ENCODE assay signal across 8 mouse cellular contexts in the genomic region with DNA sequence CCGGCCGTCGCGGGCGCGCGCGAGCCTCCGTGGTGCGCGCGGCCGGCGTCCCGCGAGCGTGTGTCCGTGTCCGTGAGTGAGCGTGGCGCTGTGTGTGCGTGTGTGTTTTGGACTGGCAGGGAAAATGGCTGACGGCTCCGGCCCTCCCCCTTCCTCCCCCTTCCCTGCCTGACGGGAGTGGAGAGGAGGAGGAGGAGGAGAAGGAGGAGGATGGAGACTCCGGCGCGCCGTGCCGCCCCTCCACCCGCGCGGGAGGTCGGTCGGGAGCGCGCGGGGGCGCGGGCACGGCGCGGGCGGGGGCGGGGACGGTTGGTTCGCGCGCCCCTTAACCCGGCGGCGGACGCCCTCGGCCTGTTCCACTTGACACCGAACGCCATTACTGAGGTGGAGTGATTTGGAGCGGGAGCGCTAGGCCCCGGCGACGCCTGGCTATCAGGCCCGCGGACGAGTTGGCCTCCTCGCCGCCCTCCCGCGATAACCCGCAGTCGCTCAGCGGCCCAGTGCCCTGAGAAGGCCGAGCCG. TPM values are rescaled to one million over a fixed set of nuclear protein-coding genes. Genes with fewer than 3 reads are reported as not detected.
DNase-seq lines count a peak whose midpoint lies in the region; ATAC-seq and TF ChIP-seq lines count a peak whose summit lies in the region.

No protein-coding gene starts in this region.

- peak overlapping the region; percentile 60 for H3K4me2 ChIP-seq in hindbrain, embryonic 14.5 days (replicated peaks)

- H3K4me3 ChIP-seq in hindbrain, embryonic 14.5 days (replicated peaks; ENCODE audit: low read length) = peak overlapping the region; percentile 75
- peak overlapping the region; percentile 69 for H3K4me3 ChIP-seq in left cerebral cortex, adult 2 months

- ATAC-seq in hindbrain, embryonic 14.5 days (ENCODE audit: low FRiP score) = peak; percentile 46

- no peak for TF ChIP-seq CTCF in left cerebral cortex, adult 2 months (IDR thresholded peaks at IDR 0.05)

- peak; percentile 82 for DNase-seq in R1 (ENCODE audit: low read depth, low spot score)
- DNase-seq in cerebellum, postnatal 25 days = peak; percentile 77 to 84
- DNase-seq in frontal cortex, postnatal 25 days (ENCODE audit: low spot score in 2 of 2) = peak; percentile 19 to 32
- peak; percentile 59 for DNase-seq in hindbrain, embryonic 14.5 days (ENCODE audit: low spot score)
- DNase-seq in left cerebral cortex, adult 2 months (ENCODE audit: extremely low spot score in 1 of 2, low spot score in 2 of 2) = peak; percentile 49 to 60
- DNase-seq in lung, postnatal 4 days = peak; percentile 80 to 86
- DNase-seq in retina, embryonic 14.5 days (ENCODE audit: low spot score) = peak; percentile 69
- peak; percentile 61 to 69 for DNase-seq in thymus, postnatal 36 days

- H3K36me3 ChIP-seq in hindbrain, embryonic 14.5 days (replicated peaks; ENCODE audit: control insufficient read depth, insufficient read depth) = no peaks in the 10 kb centered on the region

- H3K9ac ChIP-seq in hindbrain, embryonic 14.5 days = peak overlapping the region; percentile 79

- intact Hi-C loops in left cerebral cortex, adult 2 months (cut with DNase I) = loop anchor here (5.0 to 10.0 kb wide), 2 partner anchors 200 to 398 kb away; a partner anchor contains a TSS

- H3K9me3 ChIP-seq in hindbrain, embryonic 14.5 days (ENCODE audit: control insufficient read depth, low read length) = no peaks in the 10 kb centered on the region

- H3K27ac ChIP-seq in hindbrain, embryonic 14.5 days = peak overlapping the region; percentile 95
- peak overlapping the region; percentile 93 for H3K27ac ChIP-seq in left cerebral cortex, adult 2 months

- H3K4me1 ChIP-seq in hindbrain, embryonic 14.5 days (replicated peaks; ENCODE audit: control insufficient read depth, insufficient read depth, low read length) = no peaks in the 10 kb centered on the region

- no peaks in the 10 kb centered on the region for H3K27me3 ChIP-seq in hindbrain, embryonic 14.5 days (ENCODE audit: control insufficient read depth, insufficient read depth, low read length)

- WGBS in hindbrain, embryonic 14.5 days = 17% methylated on average over 22 of the region's 73 CpGs

RNA-seq across cellular contexts. Expression of a gene that starts 1.2 kb away (rescaled TPM):
- 78.5 and 91.4 TPM in 2 replicates for polyA plus RNA-seq in hindbrain, embryonic 14.5 days (2014; fragmentation: Nextera tagmentation; extraction: Ambion mirVana)
- 100 to 1,000 TPM; 245 to 256 TPM for total RNA-seq in left cerebral cortex, adult 2 months (2021)

Comparison
In these comparisons a context has a peak if more than half of its experiments do, and no peak if none do; other contexts are left out.
1. Peak in every context shown above with its lines: DNase-seq, ATAC-seq, H3K4me3 ChIP-seq and H3K27ac ChIP-seq.
2. DNase-seq: peak in every context shown above with its lines; median percentile 83 in lung, postnatal 4 days; 82 in R1; 80 in cerebellum, postnatal 25 days; 69 in retina, embryonic 14.5 days; 65 in thymus, postnatal 36 days; 59 in hindbrain, embryonic 14.5 days; 54 in left cerebral cortex, adult 2 months; 26 in frontal cortex, postnatal 25 days.